Mouse (Mus musculus) stomach, postnatal 0 days (tissue): ENCODE measurements around the gene Trib2.

Experiments used
- CTCF ChIP-seq: IDR thresholded peaks from 2 replicates; pipeline ENCODE4 v1.5.1; 2016; ENCODE audit warnings: antibody characterized with exemption, low read depth, mild to moderate bottlenecking, moderate library complexity
- EP300 ChIP-seq: optimal IDR thresholded peaks from 2 replicates; pipeline ENCODE3; 2016; ENCODE audit warnings: antibody characterized with exemption

- no peak for TF ChIP-seq CTCF
- TF ChIP-seq EP300 = no peak
These were observed 2.9 kb downstream of the Trib2 start for GRCm38 (mm10) chr12:15813819-15814165.
